Mouse (Mus musculus) megakaryocyte progenitor cell, adult 5-6 weeks (primary cell): ENCODE data around the gene Abcb8. TPM values are rescaled to one million over a fixed set of nuclear protein-coding genes. Genes with fewer than 3 reads are reported as not detected.
"Not testable (repeated sequence)": the region's sequence is repeated elsewhere in the genome, so short reads cannot be mapped to it uniquely, and the experiment has no call there.

Source experiments
- ATAC-seq: replicated peaks from 2 replicates; pipeline ENCODE4 v1.8.0; 2016; ENCODE audit warnings: mild to moderate bottlenecking, moderate TSS enrichment, inconsistent platforms; ENCODE audit not compliant: poor library complexity
- total RNA-seq, 2 experiments: library from RNA; stranded (forward) in 1 of 2; stranded (reverse) in 1 of 2; fragments of 157-497, 149-512 nt in 1 of 2; fragments of 200-1000 nt in 1 of 2; gene quantifications; 2 replicates each; pipeline versions ENCODE4 v1.2.3 to v1.2.4; 2015 to 2017

The Abcb8 gene
- total RNA-seq, 2 experiments from 2014 or later: 18.1 to 23.5 TPM

- ATAC-seq: no peak
These were observed 739 bp upstream of the Abcb8 start for GRCm38 (mm10) chr5:24392724-24393123.

GRCm38 (mm10) chr5:24394165-24394894 is 867 bp downstream of the Abcb8 start:
- peak; percentile 85 for ATAC-seq

GRCm38 (mm10) chr5:24396254-24396653 is 2.8 kb downstream of the Abcb8 start:
- not testable (repeated sequence) for ATAC-seq

DNA sequence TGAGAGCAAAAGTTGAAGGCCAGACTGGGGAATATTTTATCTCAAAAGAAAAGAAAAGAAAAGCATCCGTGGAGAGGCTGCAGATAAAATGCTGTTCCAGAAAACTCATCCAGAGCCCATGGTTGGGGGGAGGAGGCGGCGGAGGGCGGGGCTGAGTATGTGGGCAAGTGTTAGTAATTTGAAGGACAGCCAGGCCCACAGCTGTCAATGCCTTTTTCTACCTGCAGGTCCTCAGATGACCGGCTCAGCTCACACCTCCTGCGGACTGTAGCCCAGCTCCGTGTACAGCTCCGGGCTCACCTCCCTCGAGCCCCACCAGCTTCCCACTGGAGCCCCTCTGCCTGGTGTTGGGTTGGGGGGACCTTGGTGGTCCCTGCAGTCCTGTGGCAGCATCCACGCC is 6.2 kb downstream of the Abcb8 start:
- no peak for ATAC-seq

DNA sequence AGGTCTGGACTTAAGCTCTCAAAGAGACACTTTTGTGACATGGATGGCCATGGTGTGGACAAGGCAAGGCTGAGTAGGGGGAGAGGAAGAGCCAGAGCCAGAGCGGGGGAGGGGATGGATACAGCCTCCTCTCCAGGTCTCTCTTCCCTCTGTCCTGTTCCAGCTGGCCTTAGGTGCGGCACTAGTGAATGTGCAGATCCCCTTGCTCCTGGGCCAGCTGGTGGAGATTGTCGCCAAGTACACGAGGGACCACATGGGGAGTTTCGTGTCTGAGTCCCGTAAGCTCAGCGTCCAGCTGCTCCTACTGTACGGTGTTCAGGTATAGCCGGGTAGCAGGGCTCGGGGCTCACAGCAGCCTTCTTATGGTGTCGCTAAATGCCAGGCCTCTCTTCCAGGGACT is 6.9 kb downstream of the Abcb8 start:
- ATAC-seq: no peak

DNA sequence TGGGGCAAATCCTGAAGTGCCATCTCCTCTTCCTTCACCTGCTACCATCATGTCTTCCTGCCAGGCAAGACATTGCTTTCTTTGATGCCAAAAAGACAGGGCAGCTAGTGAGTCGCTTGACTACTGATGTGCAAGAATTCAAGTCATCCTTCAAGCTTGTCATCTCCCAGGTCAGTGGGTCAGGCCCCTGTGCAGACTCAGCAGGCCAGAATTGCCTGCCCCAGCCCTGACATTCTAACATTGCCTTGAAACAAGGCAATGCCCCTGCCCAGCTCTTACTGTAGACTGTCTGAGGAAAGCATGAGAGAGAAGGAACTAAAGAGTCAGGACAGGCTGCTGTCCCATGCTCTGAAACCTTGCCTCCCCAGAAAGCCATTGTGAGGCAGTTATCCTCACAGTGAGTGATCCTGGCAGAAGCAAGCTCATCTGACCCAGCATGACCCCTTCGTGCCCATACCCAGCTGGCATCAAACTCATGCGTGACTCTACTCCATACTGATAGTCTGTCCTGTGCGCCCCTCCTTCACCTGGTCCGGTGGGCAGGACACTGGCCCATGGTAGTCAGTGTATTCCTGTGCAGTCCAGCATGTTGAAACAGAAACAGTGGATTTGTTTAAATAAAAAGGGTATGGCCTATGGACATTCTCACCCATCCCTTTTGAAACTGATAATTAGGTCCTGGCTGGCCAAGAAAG is 7.6 kb downstream of the Abcb8 start:
- no peak for ATAC-seq

- ATAC-seq: no peak
These were observed 8.5 kb downstream of the Abcb8 start for GRCm38 (mm10) chr5:24401969-24402368.

GRCm38 (mm10) chr5:24404594-24405360 is 11.3 kb downstream of the Abcb8 start:
- ATAC-seq: peak; percentile 42; the same call in 1 of the 2 replicates

- ATAC-seq: no peak
These were observed 12.0 kb downstream of the Abcb8 start for GRCm38 (mm10) chr5:24405389-24405876.

GRCm38 (mm10) chr5:24408651-24409050 is 15.2 kb downstream of the Abcb8 start:
- no peak for ATAC-seq

- no peak for ATAC-seq
These were observed 16.0 kb downstream of the Abcb8 start for GRCm38 (mm10) chr5:24409466-24409865.

GRCm38 (mm10) chr5:24412063-24412462 is 18.6 kb downstream of the Abcb8 start:
- ATAC-seq: no peak

DNA sequence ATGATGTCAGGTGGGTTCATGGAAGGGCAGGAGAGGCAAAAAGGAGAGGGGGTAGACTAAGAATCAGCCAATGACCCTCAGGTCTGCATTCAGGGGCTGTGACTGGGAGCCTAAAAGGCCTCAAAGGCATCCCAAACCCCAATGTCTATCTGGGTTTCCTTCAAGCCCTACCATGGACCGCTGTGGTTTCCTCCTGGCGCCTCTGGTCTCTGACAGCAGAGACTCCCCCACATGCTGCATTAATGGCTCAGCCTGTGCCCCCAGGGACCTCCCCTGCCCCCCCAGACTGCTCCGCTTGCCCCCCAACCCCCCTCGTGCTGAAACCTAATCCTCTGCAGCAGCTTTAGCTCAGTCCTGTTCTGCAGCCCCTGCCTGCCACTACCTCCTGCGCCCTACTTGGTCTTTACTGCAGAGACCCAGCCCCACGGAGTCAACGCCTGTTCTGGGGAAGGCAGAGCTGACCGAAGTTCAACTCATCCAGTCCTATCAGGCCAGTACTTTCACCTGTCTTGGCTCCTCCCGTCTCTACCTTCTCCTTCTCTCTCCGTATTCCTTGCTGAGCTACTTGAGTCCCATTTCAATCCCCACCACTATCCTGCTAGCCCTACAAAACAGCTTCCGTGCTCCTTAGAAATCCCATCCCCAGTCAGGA is 19.7 kb downstream of the Abcb8 start, which contains the start of gene Asic3:
Asic3 (plus strand) TSS at position 351 of the 652 bp plus-strand sequence.
- ATAC-seq: no peak

- ATAC-seq: no peak
These were observed 20.5 kb downstream of the Abcb8 start for GRCm38 (mm10) chr5:24413938-24414337.

GRCm38 (mm10) chr5:24416222-24416736 is 22.8 kb downstream of the Abcb8 start:
- ATAC-seq: peak; percentile 85

DNA sequence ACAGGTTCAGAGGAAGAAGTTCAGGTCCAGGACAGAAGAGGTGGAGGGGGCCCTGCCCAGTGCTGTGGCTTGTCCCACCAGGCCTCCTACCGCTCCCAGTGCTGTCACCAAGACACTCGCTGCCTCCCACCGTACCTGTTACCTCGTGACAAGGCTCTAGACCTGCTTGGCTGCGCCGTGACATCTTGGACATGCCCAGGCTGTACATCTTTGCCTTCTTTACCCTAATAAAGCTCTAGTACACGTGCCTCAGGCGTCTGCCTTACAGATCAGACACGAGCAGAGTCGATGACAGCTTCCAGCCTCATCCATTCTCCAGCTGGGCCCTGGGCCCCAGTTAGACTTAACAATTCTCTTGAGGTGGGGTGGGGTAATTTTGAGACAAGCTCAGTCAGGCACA is 24.1 kb downstream of the Abcb8 start:
- ATAC-seq: no peak

- no peak for ATAC-seq
These were observed 26.9 kb downstream of the Abcb8 start for GRCm38 (mm10) chr5:24420381-24420780.

DNA sequence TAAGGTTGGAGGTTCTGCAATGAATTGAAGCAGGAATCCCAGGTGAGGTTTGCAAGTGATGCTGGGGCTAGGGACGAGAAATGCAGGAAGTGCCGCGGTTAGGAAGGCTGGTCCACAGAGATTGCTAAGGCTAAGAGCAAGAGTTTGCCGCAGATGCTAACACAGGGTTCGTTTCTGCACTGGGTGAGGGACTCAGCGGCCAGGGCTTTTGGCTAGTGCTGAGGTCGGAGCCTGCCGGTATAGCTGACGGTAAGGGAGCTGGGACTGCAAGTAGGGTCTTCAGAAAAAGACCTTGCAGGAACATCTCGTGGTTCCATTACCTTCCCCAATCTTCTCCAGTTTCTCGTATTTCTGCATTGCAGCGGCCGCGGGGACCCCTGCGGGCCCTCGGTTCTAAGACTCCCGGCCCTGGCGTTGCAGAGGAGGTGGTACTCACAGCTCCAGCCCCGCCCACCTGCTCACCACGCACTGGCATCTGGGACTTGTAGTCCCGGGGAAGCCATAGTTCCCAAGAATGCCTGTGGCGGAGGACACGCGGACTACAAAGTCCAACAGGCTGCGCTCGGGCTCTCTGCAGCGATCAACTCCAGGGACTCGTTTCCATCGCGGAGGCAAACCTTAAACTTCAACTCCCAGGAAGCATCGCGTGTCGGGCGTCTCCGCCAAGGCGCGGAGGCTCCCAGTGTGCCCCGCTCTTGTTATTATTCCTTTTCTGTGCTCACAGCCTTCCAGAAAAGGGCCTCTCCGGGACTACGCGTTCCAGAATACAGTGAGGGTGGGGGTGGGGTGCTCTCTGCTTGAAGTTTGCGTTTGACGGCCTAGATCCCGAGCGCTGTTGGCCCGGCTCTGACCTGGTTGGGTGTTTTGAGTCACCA is 29.9 kb downstream of the Abcb8 start, which contains the start of the genes Cdk5 and Slc4a2:
Cdk5 (minus strand) TSS at position 402 of the 875 bp plus-strand sequence.
Slc4a2 (plus strand) TSS at position 709 of the 875 bp plus-strand sequence.
- peak; percentile 89 for ATAC-seq

GRCm38 (mm10) chr5:24424004-24424781 is 30.7 kb downstream of the Abcb8 start:
- ATAC-seq: peak; percentile 18
